ENCODE assay signal across 21 mouse cellular contexts in the genomic region with DNA sequence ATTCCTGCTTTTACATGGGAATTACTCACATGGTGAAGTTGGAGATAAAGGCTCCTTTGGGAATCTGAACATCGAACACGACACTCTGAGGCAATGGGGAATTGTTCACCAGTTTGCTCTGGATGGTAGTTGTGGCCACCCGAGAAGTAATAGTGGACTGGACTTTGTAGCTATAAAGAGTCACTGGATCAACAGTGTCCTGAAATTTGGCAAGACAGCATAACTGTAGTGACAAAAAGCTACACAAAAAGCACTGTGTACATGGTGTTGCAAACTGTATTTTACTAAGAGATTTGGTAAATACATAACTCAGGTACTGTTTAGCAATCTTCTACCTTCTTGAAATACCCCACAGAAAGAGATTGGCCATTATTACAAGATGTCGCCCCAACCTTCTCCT. TPM values are rescaled to one million over a fixed set of nuclear protein-coding genes. Genes with fewer than 3 reads are reported as not detected.
"Had no signal": no experiment of that assay in that cellular context is flagged by ENCODE, and none has a peak within 500 bp of the region (broad histone marks: within the 10 kb centered on the region; RNA-seq: fewer than 3 reads in every experiment).

No protein-coding gene starts in this region.

- DNase-seq: kidney, adult 8-10 months; kidney, postnatal 10 days; kidney, postnatal 36 days; left cerebral cortex, postnatal 4 days; lung, embryonic 14.5 days; thymus, adult 2 months; thymus, postnatal 14 days; thymus, postnatal 4 days had no signal

- H3K4me1 ChIP-seq: limb, embryonic 12.5 days; limb, embryonic 15.5 days; midbrain, embryonic 12.5 days; midbrain, embryonic 15.5 days; neural tube, embryonic 12.5 days; neural tube, embryonic 15.5 days had no signal

- H3K9ac ChIP-seq: kidney, embryonic 15.5 days; limb, embryonic 12.5 days; limb, embryonic 15.5 days; lung, embryonic 14.5 days; midbrain, embryonic 12.5 days; midbrain, embryonic 15.5 days; neural tube, embryonic 12.5 days; neural tube, embryonic 15.5 days had no signal

- H3K4me2 ChIP-seq: kidney, embryonic 15.5 days; limb, embryonic 12.5 days; limb, embryonic 15.5 days; lung, embryonic 14.5 days; midbrain, embryonic 12.5 days; midbrain, embryonic 15.5 days; neural tube, embryonic 12.5 days; neural tube, embryonic 15.5 days had no signal

- H3K36me3 ChIP-seq: kidney, embryonic 15.5 days; limb, embryonic 12.5 days; limb, embryonic 15.5 days; midbrain, embryonic 12.5 days; midbrain, embryonic 15.5 days; neural tube, embryonic 12.5 days; neural tube, embryonic 15.5 days had no signal

- ATAC-seq: inflammation-experienced regulatory T-cells, adult 6 months; intestine, embryonic 16.5 days; lung, postnatal 0 days; midbrain, embryonic 15.5 days had no signal

- H3K9me3 ChIP-seq: kidney, embryonic 15.5 days; limb, embryonic 12.5 days; limb, embryonic 15.5 days; midbrain, embryonic 12.5 days; midbrain, embryonic 15.5 days; neural tube, embryonic 12.5 days; neural tube, embryonic 15.5 days had no signal

- H3K27ac ChIP-seq: kidney, embryonic 15.5 days; limb, embryonic 12.5 days; limb, embryonic 15.5 days; macrophage; midbrain, embryonic 12.5 days; midbrain, embryonic 15.5 days; neural tube, embryonic 12.5 days; neural tube, embryonic 15.5 days had no signal

- H3K4me3 ChIP-seq: kidney, embryonic 15.5 days; limb, embryonic 12.5 days; limb, embryonic 15.5 days; midbrain, embryonic 12.5 days; midbrain, embryonic 15.5 days; neural tube, embryonic 12.5 days; neural tube, embryonic 15.5 days had no signal

- H3K27me3 ChIP-seq: kidney, embryonic 15.5 days; limb, embryonic 12.5 days; limb, embryonic 15.5 days; midbrain, embryonic 12.5 days; midbrain, embryonic 15.5 days; neural tube, embryonic 12.5 days; neural tube, embryonic 15.5 days had no signal

RNA-seq across cellular contexts. Expression of a gene that starts 5.1 kb away (rescaled TPM):
- total RNA-seq: megakaryocyte, adult 5-6 weeks had no signal
- polyA plus RNA-seq: inflammation-experienced regulatory T-cells, adult 6 months; macrophage; small intestine, adult 2 months had no signal
